ENCODE assay signal across 22 mouse cellular contexts in the genomic region with DNA sequence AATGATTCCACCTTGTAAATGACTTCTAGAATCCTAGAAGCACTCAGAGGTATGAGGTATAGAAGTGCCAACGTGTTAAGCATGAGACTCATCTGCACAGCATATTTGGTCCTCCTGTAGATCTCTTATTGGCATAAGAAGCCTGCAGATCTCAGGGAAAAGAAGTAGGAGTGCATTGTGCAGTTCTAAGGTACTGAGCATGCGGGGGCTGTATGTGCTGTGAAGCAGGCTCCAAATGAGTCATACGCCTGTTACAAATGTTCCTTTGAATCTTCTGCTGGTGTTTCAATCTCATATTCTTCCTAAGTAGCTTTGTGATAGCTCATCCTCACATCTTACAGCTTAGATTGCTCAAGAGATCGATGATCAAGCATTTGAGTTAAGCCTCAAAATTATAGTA.
DNase-seq lines count a peak whose midpoint lies in the region; TF ChIP-seq lines count a peak whose summit lies in the region.
"Had no signal": no experiment of that assay in that cellular context is flagged by ENCODE, and none has a peak within 500 bp of the region (broad histone marks: within the 10 kb centered on the region; RNA-seq: fewer than 3 reads in every experiment).

No protein-coding gene starts in this region.

- intact Hi-C loops in left cerebral cortex, postnatal 14 days (cut with DNase I), result no loop called here

- DNase-seq in layer of hippocampus, adult 11-12 months (ENCODE audit: low spot score), result peak; percentile 57
- no peak for DNase-seq in layer of hippocampus, postnatal 25 days (ENCODE audit: extremely low spot score in 1 of 2, low spot score in 1 of 2)
- peak; percentile 36 to 76 for DNase-seq in layer of hippocampus, adult 2 months (ENCODE audit: low spot score in 2 of 2)
- DNase-seq in left cerebral cortex, postnatal 14 days (ENCODE audit: low spot score in 2 of 2), result peak; percentile 63 to 80
- DNase-seq in right cerebral cortex, postnatal 36 days (ENCODE audit: low spot score in 2 of 2), result peak; percentile 64 to 81
- DNase-seq in thymus, postnatal 4 days, result no peak
- DNase-seq in urinary bladder, postnatal 25 days (ENCODE audit: low spot score), result no peak
- no peak for DNase-seq in cerebellum, adult 18-20 months
- DNase-seq: adrenal gland, adult 2 months; cerebellum, adult 9-11 months; gastrocnemius, adult 2 months; heart, postnatal 14 days; midbrain, embryonic 14.5 days; thymus, postnatal 14 days had no signal

- no peak overlapping the region for H3K4me3 ChIP-seq in layer of hippocampus, adult 2 months
- H3K4me3 ChIP-seq: embryonic facial prominence, embryonic 13.5 days; forebrain, embryonic 15.5 days; gastrocnemius, adult 2 months; heart, embryonic 12.5 days; intestine, embryonic 15.5 days; limb, embryonic 13.5 days; myocyte had no signal

- no peak for TF ChIP-seq CTCF in layer of hippocampus, adult 2 months (conservative IDR thresholded peaks at IDR 0.05)

- H3K27ac ChIP-seq in layer of hippocampus, adult 2 months, result peak overlapping the region; percentile 75
- H3K27ac ChIP-seq: embryonic facial prominence, embryonic 13.5 days; forebrain, embryonic 15.5 days; gastrocnemius, adult 2 months; hindbrain, embryonic 14.5 days; intestine, embryonic 15.5 days; limb, embryonic 13.5 days; liver, embryonic 14.5 days had no signal

Comparison
In these comparisons a context has a peak if more than half of its experiments do, and no peak if none do; other contexts are left out.
1. DNase-seq: peak in layer of hippocampus, adult 11-12 months (single experiment), layer of hippocampus, adult 2 months (2 of 2), left cerebral cortex, postnatal 14 days (2 of 2) and right cerebral cortex, postnatal 36 days (2 of 2); none in layer of hippocampus, postnatal 25 days (0 of 2), thymus, postnatal 4 days (single experiment), urinary bladder, postnatal 25 days (single experiment) and cerebellum, adult 18-20 months (0 of 2).